Mouse (Mus musculus) adrenal gland, adult 8-10 months (tissue): ENCODE results near the gene Sorcs2. TPM values are rescaled to one million over a fixed set of nuclear protein-coding genes. Genes with fewer than 3 reads are reported as not detected.
A peak's percentile ranks its signal among the peaks of the same experiment; 100 is the strongest.
"Not testable (repeated sequence)": the region's sequence is repeated elsewhere in the genome, so short reads cannot be mapped to it uniquely, and the experiment has no call there.

Source experiments
- DNase-seq: peaks from one replicate; pipeline ENCODE4 v3.0.0; 2022
- total RNA-seq, 4 experiments: library from RNA; stranded (reverse); gene quantifications; 2 replicates each; pipeline ENCODE4 v1.2.4; 2022

Sorcs2 gene
- total RNA-seq, 4 experiments from 2014 or later, result 7.9 to 18.3 (median 12.5) TPM

- not testable (repeated sequence) for DNase-seq
Observed at GRCm38 (mm10) chr5:36390591-36390927, 7.4 kb downstream of the Sorcs2 start.

- no peak for DNase-seq
Observed at GRCm38 (mm10) chr5:36389731-36390590, 8.0 kb downstream of the Sorcs2 start.

GRCm38 (mm10) chr5:36385062-36385461 lies 12.9 kb downstream of the Sorcs2 start:
- no peak for DNase-seq

- no peak for DNase-seq
Observed at GRCm38 (mm10) chr5:36383431-36383830, 14.5 kb downstream of the Sorcs2 start.

GRCm38 (mm10) chr5:36382721-36383120 lies 15.2 kb downstream of the Sorcs2 start:
- no peak for DNase-seq

GRCm38 (mm10) chr5:36382134-36382693 lies 15.7 kb downstream of the Sorcs2 start:
- DNase-seq, result no peak

- DNase-seq, result no peak
Observed at GRCm38 (mm10) chr5:36379938-36380511, 17.9 kb downstream of the Sorcs2 start.

GRCm38 (mm10) chr5:36378370-36378738 lies 19.6 kb downstream of the Sorcs2 start:
- no peak for DNase-seq

GRCm38 (mm10) chr5:36377456-36378369 lies 20.2 kb downstream of the Sorcs2 start:
- DNase-seq, result no peak

- DNase-seq, result no peak
Observed at GRCm38 (mm10) chr5:36375886-36376285, 22.1 kb downstream of the Sorcs2 start.

- no peak for DNase-seq
Observed at GRCm38 (mm10) chr5:36374221-36375050, 23.5 kb downstream of the Sorcs2 start.

GRCm38 (mm10) chr5:36373246-36373891 lies 24.6 kb downstream of the Sorcs2 start:
- DNase-seq, result no peak

GRCm38 (mm10) chr5:36371731-36372130 lies 26.2 kb downstream of the Sorcs2 start:
- no peak for DNase-seq

GRCm38 (mm10) chr5:36369261-36369684 lies 28.7 kb downstream of the Sorcs2 start:
- peak; percentile 25 for DNase-seq

GRCm38 (mm10) chr5:36368511-36369135 lies 29.3 kb downstream of the Sorcs2 start:
- no peak for DNase-seq

GRCm38 (mm10) chr5:36367911-36368310 lies 30.0 kb downstream of the Sorcs2 start:
- no peak for DNase-seq

- DNase-seq, result peak; percentile 67
Observed at GRCm38 (mm10) chr5:36367181-36367610, 30.7 kb downstream of the Sorcs2 start.

- DNase-seq, result no peak
Observed at GRCm38 (mm10) chr5:36361749-36362148, 36.2 kb downstream of the Sorcs2 start.

- no peak for DNase-seq
Observed at GRCm38 (mm10) chr5:36360343-36360742, 37.6 kb downstream of the Sorcs2 start.

GRCm38 (mm10) chr5:36359535-36360243 lies 38.2 kb downstream of the Sorcs2 start:
- DNase-seq, result no peak
